Mouse (Mus musculus) layer of hippocampus, adult 9-10 months (tissue): ENCODE results near the gene Eddm3b.

Experiments
- DNase-seq: peaks from one replicate; pipeline ENCODE4 v3.0.0; 2022; ENCODE audit warnings: low spot score

Gene Eddm3b

GRCm38 (mm10) chr14:51094921-51095320 lies 19.3 kb upstream of the Eddm3b start:
- no peak for DNase-seq

GRCm38 (mm10) chr14:51095736-51096524 lies 18.3 kb upstream of the Eddm3b start:
- DNase-seq: no peak

- peak; percentile 99 for DNase-seq
These were observed 15.9 kb upstream of the Eddm3b start for GRCm38 (mm10) chr14:51098300-51098699.

GRCm38 (mm10) chr14:51098921-51099320 lies 15.3 kb upstream of the Eddm3b start:
- no peak for DNase-seq

GRCm38 (mm10) chr14:51101284-51101683 lies 12.9 kb upstream of the Eddm3b start:
- DNase-seq: no peak

- DNase-seq: no peak
These were observed 11.0 kb upstream of the Eddm3b start for GRCm38 (mm10) chr14:51103217-51103616.

- no peak for DNase-seq
These were observed 9.9 kb upstream of the Eddm3b start for GRCm38 (mm10) chr14:51104366-51104765.

GRCm38 (mm10) chr14:51106449-51106967 lies 7.7 kb upstream of the Eddm3b start:
- DNase-seq: no peak

- no peak for DNase-seq
These were observed 2.3 kb upstream of the Eddm3b start for GRCm38 (mm10) chr14:51111966-51112365.

GRCm38 (mm10) chr14:51113476-51113875 lies 750 bp upstream of the Eddm3b start:
- no peak for DNase-seq

GRCm38 (mm10) chr14:51125684-51126083 lies 11.5 kb downstream of the Eddm3b start:
- no peak for DNase-seq

- no peak for DNase-seq
These were observed 13.5 kb downstream of the Eddm3b start for GRCm38 (mm10) chr14:51127648-51128258.

GRCm38 (mm10) chr14:51128775-51129623 lies 14.8 kb downstream of the Eddm3b start:
- no peak for DNase-seq

- no peak for DNase-seq
These were observed 15.4 kb downstream of the Eddm3b start for GRCm38 (mm10) chr14:51129624-51129975.

- no peak for DNase-seq
These were observed 16.2 kb downstream of the Eddm3b start for GRCm38 (mm10) chr14:51130315-51130940.

- no peak for DNase-seq
These were observed 17.0 kb downstream of the Eddm3b start for GRCm38 (mm10) chr14:51131086-51131815.

GRCm38 (mm10) chr14:51132372-51132771 lies 18.1 kb downstream of the Eddm3b start:
- DNase-seq: no peak

- DNase-seq: no peak
These were observed 26.1 kb downstream of the Eddm3b start for GRCm38 (mm10) chr14:51140342-51140741.

- no peak for DNase-seq
These were observed 27.9 kb downstream of the Eddm3b start for GRCm38 (mm10) chr14:51142119-51142518.

- no peak for DNase-seq
These were observed 28.3 kb downstream of the Eddm3b start for GRCm38 (mm10) chr14:51142568-51142967.

GRCm38 (mm10) chr14:51143287-51143686 lies 29.1 kb downstream of the Eddm3b start:
- DNase-seq: peak; percentile 36
